Mouse (Mus musculus): ENCODE measurements around the gene Cd248. TPM values are rescaled to one million over a fixed set of nuclear protein-coding genes. Genes with fewer than 3 reads are reported as not detected.

The Cd248 gene
- total RNA-seq, 2 experiments from 2014 or later, result 14.2 TPM

GRCm38 (mm10) chr19:5051515-5051914 is 16.4 kb upstream of the Cd248 start:
- intact Hi-C loops (cut with DNase I), result no loop called here
- DNase-seq, result no peak

GRCm38 (mm10) chr19:5052166-5052822 is 15.6 kb upstream of the Cd248 start:
- peak; percentile 67 for DNase-seq
- intact Hi-C loops (cut with DNase I), result no loop called here

DNA sequence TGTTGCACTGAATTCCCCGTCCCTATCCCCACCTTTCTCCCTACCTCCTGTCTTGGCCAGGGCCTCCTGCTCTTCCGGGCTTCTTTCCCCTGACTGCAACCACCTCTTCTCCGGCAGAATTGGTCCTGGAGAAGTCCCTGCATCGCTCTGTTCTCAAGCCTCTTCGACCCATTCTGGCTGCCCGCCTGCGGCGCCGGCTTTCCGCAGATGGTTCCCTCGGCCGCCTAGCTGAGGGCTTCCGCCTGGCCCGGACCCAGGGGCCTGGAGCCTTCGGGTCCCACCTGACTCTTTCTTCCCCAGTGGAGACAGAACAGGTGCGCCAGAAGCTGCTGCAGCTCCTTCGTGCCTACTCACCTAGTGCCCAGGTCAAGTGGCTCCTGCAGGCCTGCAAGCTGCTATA is 15.0 kb upstream of the Cd248 start:
- DNase-seq, result peak; percentile 55
- intact Hi-C loops (cut with DNase I), result no loop called here

DNA sequence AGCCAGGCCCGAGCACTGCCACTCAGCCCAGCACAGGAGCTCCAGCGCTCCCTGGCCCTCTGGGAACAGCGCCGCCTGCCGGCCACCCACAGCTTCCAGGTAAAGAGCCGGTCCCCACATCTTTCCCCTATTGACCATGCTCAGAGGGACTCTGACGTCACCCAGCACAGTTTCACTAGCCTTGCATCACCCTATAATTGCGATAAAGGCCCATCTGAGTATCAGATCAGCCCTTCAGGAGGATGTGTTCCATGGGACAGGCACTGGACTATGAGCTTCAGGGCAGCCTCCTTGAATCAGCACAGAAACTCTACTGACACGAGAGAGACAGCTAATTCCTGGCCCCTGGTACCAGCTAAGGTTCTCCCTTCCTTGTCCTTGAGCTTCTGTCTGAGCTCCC is 14.0 kb upstream of the Cd248 start:
- intact Hi-C loops (cut with DNase I), result no loop called here
- peak; percentile 70 for DNase-seq

DNA sequence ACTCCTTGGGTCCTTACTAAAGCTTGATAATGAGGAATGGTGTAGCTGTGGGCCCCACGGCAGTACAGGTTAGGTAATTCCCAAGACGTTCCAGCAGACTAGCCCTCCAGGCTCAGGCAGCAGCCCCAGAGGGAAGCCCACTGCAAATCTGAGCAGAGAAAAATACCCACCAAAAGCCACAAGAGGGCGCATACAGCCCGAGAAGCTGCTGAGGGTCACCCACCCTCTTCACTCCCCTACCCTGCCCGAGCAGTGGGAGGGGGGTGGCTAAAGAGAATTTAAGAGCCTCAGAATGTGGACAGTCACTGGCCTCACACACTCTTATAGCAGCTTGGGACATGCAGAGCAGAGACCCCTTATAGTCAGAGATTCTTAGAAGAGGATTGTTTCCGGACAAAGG is 11.6 kb upstream of the Cd248 start:
- DNase-seq, result peak; percentile 56
- intact Hi-C loops (cut with DNase I), result no loop called here

- intact Hi-C loops (cut with DNase I), result no loop called here
- DNase-seq, result no peak
These were observed 9.8 kb upstream of the Cd248 start for GRCm38 (mm10) chr19:5057876-5058775.

DNA sequence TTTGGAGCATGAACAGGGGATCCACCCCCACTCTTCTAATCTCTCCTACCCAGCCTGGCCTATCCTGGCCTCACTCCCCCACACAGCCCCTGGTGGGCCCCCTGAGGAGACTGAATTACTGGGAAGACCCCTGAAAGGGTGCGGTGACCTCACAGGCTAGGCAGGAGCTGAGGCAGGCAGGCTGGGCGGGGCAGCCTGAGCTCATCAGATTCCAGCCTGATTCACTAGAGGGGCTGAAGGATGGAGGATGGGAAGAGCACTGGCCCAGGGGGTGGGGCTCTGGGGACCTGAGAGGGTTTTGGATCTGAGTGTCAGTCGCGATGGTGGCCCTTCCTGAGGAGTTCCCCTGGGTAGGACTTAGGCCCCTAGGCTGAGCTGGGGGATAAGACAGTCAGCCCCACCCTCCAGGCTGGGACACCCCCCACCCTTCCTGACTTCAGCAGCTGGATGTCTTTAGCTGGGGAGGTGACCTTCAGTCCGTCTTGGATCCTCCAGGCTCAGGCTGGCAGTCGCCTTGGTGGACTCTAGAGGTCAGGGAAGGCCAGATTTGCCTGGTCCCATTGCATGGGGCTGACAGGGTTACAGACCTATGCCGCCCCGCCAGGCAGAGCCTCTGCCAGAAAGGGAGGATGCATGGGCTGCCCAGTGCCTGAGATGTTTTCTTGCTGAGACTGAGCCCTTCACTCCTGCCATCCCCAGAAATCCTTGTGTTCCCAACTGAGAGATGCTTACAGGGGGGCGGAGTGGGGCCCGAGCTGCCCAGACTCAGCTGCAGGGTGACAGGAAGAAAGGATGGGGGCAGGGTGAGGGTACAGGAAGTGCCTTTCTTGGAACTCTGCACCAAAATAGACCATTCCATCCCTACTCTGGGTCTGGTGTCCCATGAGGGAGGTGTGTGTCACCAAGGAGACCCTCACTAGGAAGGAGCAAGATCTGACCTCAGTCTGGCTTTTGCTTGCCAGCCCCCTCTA is 8.8 kb upstream of the Cd248 start:
- intact Hi-C loops (cut with DNase I), result no loop called here
- no peak for DNase-seq

DNA sequence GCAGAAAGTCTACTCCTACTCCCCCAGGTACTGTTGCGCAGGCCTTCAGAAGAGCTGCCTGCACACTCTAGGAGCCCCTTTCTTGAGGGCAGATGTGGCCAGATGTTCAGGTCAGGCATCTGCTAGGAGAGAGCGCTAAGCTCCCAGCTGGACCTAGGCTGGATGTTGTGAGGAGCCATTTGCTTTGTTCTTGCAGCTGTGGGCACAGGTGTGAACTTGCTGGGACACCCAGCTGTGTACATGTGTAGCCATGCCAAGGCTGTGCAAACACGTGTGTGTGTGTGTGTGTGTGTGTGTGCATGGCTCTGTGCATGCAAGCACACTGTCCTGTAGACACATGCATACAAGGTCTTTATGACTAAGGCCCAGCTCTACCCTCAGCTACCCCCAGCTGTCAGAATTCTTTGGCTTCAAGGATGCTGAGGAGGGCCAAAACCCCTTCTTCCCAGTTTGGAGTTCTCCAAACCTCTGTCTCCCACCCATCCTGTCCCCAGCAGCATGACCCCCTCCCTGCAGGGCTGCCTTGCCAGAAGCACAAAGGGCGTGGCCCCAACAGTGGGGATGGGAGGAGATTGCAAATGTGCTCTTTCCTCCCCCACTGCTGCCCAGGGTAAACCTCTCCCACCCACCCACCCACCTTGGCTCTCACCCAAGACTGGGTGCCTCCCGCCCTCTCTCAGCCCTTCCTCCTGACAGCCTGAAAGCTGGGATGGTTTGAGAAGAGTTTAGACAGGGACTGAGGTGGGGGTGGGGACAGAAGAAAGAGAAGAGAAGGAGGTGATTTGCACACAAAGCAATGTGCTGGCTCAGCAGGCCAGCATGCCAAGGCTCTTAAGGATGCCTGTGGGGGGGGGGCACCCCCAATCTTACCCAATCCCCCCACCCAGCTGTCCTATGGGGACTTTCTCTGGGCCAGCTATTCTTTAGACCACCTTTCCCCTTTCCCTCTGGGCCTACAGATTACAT is 7.2 kb upstream of the Cd248 start:
- no peak for DNase-seq
- intact Hi-C loops (cut with DNase I), result no loop called here

DNA sequence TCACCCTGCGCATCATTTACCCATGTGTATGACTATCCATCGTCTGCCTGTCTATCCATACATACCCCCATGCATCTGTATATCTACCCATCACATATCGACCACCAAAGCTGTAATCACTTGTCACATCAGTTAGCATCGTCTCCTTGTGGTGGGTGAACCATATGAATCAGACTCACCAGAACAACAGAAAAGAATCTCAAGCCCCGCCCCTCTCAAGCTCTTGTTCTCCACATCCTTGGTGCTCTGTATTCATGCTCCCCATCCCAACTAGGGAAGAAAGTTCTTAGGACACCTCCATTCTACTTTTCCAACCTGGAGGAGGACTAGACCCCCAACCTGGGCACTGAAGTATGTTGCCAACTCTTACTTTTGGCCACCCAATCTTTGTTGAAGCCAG is 5.8 kb upstream of the Cd248 start:
- DNase-seq, result no peak
- intact Hi-C loops (cut with DNase I), result no loop called here

- intact Hi-C loops (cut with DNase I), result no loop called here
- DNase-seq, result no peak
These were observed 5.4 kb upstream of the Cd248 start for GRCm38 (mm10) chr19:5062446-5062845.

DNA sequence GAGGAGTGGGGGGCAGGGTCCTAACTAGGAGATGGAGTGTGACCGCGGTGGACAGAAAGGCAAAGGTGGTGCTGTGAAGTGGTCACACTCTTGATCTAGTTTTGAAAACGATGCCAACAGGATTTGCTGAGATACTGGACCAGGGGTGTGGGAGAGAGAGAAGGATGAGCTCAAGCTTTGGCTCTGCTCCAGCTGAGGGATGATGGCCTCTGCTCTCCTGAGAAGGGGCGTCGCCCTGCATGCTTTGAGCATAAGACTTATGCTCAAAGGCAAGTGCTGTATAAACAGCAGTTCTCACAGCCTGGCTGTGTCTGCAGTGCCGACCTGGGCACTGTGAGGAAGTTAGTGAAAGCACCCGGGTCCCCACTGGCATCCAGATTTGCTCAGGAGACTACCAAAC is 2.8 kb upstream of the Cd248 start:
- no peak for DNase-seq

DNA sequence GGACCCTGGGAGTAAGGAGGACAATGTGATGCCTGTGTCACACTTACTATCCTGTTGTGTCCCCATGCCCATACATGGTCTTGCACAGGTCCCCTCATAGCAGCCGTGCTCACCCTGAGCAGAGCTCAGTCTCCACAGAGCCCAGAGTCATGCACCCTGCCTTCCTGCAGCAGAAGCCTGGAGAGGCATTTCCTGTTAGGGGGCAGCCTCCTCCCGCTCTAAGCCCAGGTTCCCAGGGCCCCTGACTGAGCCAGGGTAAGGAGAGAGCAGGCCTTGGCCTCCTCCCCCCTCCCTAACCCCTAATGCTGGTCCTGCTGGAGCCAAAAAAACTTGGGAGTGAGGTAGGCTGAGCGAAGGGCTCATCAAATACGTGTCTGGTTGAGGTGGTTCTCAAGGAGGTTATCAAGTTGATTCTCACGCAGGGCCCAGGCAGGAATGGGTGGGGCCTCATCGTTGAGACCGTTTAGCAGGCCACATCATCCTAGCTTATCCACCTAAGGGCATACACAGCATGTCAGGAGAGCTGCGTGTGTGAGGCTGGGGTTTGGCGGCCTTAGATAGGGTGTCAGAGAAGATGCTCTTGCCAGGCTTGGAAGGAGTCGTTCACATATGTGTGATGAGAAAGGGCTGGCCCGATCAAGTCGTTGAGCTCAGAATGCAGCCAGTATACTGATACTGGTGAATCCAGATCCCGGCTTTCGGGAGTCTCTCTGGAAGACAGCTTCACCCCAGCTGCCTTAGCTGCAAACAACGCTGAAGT is 658 bp upstream of the Cd248 start:
- DNase-seq, result no peak
- intact Hi-C loops (cut with DNase I), result no loop called here

More for the DNA sequence above, 2.8 kb upstream of the Cd248 start:
- intact Hi-C loops (cut with DNase I), result no loop called here

DNA sequence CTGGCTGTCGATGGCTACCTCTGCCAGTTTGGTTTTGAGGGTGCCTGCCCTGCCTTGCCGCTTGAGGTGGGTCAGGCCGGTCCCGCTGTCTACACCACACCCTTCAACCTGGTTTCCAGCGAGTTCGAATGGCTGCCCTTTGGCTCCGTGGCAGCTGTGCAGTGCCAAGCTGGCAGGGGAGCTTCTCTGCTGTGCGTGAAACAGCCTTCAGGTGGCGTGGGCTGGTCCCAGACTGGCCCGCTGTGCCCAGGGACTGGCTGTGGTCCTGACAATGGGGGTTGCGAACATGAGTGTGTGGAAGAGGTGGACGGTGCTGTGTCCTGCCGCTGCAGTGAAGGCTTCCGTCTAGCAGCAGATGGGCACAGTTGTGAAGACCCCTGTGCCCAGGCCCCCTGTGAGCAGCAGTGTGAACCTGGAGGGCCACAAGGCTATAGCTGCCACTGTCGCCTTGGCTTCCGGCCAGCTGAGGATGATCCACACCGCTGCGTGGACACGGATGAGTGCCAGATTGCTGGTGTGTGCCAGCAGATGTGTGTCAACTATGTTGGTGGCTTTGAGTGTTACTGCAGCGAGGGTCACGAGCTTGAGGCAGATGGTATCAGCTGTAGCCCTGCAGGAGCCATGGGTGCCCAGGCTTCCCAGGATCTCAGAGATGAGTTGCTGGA is 824 bp downstream of the Cd248 start:
- peak; percentile 49 for DNase-seq
- intact Hi-C loops (cut with DNase I), result no loop called here

- intact Hi-C loops (cut with DNase I), result no loop called here
- no peak for DNase-seq
These were observed 1.6 kb downstream of the Cd248 start for GRCm38 (mm10) chr19:5069486-5069885.

DNA sequence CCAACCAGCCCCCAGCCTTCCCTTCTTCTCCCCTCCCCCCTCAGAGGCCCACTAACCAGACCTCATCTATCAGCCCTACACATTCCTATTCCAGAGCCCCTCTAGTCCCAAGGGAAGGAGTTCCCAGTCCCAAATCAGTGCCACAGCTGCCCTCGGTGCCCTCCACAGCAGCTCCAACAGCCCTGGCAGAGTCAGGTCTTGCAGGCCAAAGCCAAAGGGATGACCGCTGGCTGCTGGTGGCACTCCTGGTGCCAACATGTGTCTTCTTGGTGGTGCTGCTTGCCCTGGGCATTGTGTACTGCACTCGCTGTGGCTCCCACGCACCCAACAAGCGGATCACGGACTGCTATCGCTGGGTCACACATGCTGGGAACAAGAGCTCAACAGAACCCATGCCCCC is 2.1 kb downstream of the Cd248 start:
- intact Hi-C loops (cut with DNase I), result no loop called here
- DNase-seq, result no peak

GRCm38 (mm10) chr19:5071077-5071476 is 3.2 kb downstream of the Cd248 start:
- intact Hi-C loops (cut with DNase I), result no loop called here
- DNase-seq, result no peak

DNA sequence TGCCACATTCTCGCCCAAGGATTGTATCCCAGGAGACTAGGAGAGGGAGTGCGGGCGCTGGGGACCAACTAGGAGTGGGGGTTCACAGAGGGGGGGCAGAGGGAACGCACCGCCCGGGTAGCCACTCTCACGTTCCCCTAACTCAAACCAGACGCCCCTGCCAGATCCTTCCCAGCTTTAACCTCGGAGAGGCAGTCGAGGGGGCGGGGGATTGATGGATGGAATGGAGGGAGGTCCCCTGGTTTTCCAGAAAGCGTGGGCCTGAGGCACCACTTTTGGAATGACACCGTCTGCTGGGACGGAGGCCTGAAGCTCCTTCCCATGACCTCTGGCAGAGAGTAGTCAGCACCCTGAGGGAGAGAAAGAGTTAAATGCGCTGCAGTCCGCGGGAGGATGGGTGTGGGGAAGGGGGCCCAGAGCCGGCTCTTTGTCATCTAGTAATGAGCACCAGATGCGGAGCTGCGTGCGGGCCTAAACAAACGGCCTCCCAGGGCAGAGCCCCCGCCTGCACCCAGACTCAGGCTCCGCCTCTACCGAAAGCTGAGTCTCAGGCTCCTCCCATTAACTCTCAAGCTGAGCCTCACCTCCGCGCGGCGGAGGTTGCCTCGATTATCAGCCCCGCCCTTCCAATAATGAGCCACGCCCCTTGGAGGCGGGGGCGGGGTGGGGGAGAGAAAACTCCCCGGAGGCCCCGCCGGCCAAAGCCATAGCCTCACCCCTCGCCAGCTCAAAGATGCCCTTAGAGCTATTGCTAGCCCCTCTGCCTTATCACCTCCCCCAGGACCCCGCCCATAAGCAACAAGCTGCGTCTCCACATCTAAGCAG is 3.9 kb downstream of the Cd248 start:
- peak; percentile 41 for DNase-seq
- intact Hi-C loops (cut with DNase I), result no loop called here
